Mouse (Mus musculus): ENCODE data around the gene Nod1.

DNA sequence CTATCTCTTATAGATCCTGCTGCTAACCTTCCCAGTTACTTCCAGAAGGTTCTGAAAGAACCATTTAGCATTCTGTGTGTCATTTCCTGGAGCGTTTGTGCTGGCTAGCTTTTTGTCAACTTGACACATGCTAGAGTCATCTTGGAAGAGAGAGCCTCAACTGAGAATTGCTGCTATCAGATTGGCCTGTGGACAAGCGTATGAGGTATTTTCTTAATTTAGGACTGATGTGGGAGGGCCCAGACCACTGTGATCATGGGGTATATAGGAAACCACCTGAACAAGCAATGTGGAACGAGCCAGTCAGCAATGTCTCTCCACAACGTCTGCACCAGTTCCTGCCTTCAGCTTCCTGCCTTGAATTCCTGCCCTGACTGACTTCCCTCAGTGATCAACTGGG, 31.1 kb upstream of the Nod1 start:
- TF ChIP-seq CTCF (IDR thresholded peaks at IDR 0.05; ENCODE audit: low read depth, low read length), result no peak
- no peak for TF ChIP-seq POLR2A (IDR thresholded peaks at IDR 0.05; ENCODE audit: insufficient read depth, low read length)
